Mouse (Mus musculus) cerebellum, postnatal 10 days (tissue): ENCODE measurements around the gene Ugt1a9.
A peak's percentile ranks its signal among the peaks of the same experiment; 100 is the strongest.
"Not testable (repeated sequence)": the region's sequence is repeated elsewhere in the genome, so short reads cannot be mapped to it uniquely, and the experiment has no call there.

Experiments used
- DNase-seq, 2 experiments: peaks; one replicate each; pipeline ENCODE4 v3.0.0; 2021; ENCODE audit warnings: mixed read lengths in 2 of 2

Ugt1a9 gene

DNA sequence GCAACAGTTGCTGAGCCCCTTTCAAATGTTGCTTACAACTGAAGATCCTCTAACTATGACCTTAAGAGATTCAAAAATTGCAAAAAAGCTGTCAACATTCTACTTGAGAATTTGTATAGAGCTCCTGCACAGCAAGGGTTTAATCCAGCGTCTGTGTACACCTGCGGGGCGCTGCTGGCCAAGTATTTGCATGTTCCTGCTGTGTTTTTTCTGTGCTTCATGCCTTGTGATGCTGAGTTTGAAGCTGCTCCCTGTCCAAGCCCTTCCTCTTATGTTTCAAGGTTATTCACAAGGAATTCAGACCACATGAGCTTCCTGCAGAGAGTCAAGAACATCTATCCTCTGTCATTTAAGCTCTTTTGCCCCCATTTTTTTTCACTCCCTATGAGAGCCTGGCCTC, 121.5 kb downstream of the Ugt1a9 start:
- no peak for DNase-seq

DNA sequence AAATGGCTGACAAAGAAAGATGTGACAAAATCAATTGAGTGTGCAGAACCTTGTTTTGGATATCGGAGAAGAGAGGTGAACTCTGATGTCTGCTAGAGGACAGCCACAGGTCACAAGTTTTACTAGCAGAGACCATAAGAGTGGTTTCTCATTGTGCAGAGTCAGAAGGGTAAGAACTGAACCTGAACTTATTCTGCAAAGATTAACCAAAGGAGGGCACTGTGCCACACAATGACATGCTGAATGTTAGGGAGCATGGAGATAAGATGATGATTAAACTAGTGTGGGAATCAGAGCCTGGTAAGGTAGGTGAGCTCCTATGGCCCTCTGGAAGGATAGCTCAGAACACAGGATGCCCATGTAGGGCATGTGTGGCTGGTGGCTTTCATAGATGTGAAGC, 125.1 kb downstream of the Ugt1a9 start:
- DNase-seq: no peak

DNA sequence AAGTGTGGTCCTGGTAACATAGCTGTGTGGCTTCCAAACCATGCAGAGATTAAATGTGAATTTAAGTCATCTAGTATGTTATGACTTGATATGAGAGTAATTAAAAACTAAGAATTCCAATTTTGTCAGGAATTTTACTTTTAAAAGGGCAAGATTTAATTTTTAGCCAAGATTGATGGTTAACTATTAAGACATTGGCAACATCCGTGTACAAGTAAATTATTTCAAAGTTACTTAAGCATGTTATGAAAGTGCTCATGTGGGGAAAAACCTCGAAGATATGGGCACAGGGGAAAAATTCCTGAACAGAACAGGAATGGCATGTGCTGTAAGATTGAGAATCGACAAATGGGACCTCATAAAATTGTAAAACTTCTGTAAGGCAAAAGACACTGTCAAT, 126.8 kb downstream of the Ugt1a9 start:
- no peak for DNase-seq

DNA sequence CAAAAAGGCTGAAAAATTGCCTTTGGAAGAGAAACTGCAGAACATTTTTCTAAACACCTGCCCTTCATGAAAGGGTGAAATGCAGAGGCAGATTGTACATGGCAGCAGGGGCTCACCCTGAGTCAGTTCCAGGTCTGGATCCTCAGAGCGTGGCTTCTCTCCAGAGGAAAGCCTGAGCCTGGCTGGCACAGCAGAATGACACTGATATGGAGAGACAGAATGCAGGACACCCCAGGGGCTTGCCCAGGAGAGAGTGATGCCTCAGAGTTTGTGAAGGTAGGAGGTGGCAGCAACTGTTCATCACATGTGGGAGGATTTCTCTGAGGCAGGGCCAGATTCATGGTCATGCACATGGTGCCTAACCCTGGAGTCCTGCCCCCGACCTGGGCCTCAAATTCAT, 129.4 kb downstream of the Ugt1a9 start:
- DNase-seq: peak; percentile 59 to 64

DNA sequence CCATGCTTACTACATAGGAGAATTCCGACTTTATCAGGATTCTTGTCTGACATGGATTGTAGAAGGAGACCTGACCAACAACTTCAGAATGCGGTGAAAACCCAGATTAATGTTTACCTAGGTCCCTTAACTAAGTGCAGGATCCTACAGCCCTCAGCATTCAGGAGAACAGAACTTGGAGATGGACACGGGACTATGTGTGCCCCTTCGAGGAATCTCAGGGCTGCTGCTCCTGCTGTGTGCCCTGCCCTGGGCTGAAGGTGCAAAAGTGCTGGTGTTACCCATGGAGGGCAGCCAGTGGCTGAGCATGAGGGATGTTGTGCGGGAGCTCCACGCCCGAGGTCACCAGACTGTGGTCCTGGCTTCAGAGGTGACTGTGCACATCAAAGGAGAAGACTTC, 129.9 kb downstream of the Ugt1a9 start, which contains the start of gene Ugt1a2:
Gene Ugt1a2, plus strand, starts transcription at position 146 of the 400 bp plus-strand sequence.
- no peak for DNase-seq

DNA sequence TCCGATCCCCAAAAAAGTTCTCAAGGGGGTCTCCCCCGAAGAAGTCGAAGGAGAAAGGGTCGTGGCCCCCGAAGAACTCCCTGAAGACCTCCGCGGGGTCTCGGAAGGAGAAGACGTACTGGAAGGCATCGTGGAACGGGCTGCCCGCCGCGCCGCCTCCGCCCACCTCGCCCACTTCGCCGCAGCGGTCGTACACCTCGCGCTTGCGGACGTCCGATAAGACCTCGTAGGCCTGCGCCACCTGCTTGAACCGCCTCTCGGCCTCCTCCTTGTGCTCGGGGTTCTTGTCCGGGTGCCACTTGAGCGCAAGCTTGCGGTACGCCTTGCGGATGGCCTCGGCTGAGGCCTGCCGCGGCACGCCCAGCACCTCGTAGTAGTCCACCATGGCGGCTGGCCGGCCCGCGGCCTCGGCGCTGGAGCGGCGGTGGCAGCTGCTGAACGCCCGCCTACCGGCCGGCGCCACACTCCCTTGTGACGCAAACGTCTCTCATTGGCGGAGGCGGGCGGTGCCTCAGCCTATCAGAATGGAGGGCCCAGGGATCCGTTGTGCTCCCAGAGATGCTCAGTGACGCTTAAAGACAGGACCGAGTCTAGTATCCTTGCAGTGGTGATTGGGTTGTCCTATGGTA, 134.8 kb downstream of the Ugt1a9 start, which contains the start of gene Dnajb3:
Gene Dnajb3, minus strand, starts transcription at position 489 of the 629 bp plus-strand sequence.
- peak; percentile 92 to 94 for DNase-seq

DNA sequence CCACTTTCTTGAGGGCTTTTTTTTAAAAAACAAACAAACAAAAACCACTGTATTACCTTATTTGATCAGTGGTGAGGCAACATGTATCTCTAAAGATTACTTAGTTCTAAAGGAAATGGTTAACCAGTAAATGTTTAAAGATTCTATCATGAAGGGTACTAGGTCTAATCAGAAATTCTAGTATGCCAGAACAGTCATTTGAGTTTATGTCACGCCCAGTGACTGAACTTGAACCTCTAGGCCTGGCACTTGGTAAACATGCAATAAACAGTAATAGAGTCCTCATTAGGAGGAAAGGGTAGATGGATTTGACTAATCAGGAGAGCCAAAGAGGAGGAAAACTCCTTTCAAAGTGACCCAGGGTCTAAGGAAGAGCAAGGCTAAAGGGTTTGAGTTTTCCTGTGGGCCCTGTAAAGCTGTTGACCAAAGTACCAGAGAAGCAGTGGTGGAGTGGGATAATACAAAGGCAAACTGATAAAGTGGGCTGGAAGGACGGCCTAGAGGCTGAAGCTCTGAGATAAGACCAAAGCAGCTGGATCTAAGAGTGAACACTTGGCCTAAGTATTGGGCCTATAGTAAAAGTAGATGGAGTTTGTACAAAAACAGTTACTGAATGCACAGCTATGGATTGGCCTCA, 136.4 kb downstream of the Ugt1a9 start:
- DNase-seq: no peak

DNA sequence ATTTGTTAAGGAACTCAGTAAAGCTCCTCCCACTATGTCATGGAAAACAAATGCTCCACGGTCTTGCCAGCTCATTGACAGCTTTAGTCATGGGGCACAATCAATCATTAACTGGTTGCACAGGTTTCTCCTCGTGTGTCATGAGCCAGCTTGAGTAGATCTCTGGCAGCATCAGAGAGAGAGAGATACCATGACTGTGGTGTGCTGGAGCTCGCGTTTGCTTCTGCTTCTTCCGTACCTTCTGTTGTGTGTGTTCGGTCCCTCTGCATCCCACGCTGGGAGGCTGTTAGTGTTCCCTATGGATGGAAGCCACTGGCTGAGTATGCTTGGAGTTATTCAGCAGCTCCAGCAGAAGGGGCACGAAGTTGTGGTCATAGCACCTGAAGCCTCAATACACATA, 141.2 kb downstream of the Ugt1a9 start, which contains the start of gene Ugt1a1:
Gene Ugt1a1, plus strand, starts transcription at position 148 of the 400 bp plus-strand sequence.
- peak in 1 of 2 experiments; percentile 5 for DNase-seq

DNA sequence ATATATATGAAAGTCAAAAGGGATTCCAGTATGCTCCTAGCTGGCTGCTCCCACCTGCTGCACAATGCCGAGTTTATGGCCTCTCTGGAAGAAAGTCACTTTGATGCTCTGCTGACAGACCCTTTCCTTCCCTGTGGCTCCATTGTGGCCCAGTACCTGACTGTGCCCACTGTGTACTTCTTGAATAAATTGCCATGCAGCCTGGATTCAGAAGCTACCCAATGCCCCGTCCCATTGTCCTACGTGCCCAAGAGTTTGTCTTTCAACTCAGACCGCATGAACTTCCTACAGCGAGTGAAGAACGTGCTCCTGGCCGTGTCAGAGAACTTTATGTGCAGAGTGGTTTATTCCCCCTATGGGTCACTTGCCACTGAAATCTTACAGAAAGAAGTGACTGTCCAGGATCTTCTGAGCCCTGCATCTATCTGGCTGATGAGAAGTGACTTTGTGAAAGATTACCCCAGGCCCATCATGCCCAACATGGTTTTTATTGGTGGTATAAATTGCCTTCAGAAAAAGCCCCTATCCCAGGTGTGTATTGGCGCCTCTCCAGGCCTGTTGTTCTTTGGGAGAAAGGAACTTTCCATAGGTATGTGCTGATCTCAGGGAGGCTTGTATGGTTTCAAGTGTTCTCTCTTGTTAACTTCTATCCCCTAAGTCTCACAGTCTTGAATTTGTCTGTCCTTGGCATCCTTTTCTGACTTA, 141.9 kb downstream of the Ugt1a9 start:
- peak; percentile 14 to 19 for DNase-seq

DNA sequence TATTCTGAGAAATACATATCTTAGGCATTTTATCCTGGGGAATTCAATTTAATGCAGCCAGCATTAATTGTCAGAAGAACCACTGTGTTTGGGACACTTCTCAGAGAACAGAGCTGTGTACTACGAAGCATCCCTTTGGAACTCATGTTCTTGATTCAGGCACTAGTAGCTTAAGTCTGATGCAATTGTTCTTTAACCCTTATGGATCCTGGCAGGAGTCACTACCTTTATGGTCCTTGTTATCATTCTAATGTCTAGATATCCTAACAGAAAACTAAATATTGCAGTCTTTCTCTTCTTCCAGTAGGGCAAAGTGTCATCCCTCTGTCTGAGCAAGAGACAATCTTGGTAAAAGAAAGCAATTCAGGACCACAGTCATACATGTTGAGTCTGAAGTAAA, 142.5 kb downstream of the Ugt1a9 start:
- no peak for DNase-seq

DNA sequence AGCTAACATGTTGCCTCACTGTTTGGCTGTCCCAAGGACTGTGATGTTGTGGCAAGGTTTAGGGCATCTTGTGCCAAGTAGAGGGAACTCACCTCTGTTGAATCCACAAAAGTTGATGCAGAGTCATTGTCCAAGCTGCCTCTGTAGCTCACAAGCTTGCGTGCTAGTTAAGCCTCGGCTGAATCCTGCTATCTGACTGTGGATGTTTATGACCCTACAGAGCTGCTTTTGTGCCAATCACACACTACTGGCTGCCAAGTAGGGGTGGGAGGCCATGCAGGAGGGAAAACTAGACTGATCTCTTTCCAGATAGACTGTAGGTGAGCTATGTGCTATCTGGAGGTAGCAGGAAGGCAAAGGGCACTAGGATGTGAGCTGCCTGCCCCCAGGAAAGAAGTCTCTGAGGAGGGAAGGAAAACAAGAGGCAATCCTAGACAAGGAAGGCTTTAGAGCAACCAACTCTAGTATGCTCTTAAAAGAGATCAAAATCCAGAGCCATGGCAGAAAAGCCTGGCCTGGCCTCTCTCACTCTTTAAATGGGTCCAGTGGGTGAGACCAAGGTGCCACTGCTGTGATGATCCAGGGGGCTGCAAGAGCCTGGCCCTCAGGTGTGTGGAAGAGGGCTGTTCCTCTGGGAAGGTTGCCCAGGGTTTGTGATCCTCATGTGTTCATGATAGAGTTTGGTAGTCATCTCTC, 143.3 kb downstream of the Ugt1a9 start:
- DNase-seq: peak; percentile 15 to 29

DNA sequence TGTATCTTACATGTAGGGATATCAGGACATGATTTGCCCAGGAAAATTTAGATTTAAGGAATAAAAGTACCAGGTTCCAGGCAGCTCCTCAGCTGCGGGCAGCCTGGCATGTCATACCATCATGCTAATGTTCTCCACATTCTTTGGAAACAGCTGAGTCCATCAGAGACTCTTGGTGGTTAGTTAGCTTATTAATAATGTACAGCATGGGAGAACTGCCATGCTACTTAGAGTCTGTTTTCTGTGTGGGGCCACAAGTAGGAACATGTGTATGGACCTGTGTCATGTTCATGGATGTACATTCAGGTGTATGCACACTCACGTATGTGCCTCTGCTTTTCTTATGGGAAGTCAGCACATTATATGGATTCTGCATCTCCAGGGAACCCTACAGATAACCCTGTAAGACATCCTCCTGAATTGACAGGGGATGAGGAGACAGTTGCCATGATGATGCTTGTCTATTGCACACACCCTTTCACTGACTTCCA, 143.9 kb downstream of the Ugt1a9 start:
- no peak for DNase-seq

DNA sequence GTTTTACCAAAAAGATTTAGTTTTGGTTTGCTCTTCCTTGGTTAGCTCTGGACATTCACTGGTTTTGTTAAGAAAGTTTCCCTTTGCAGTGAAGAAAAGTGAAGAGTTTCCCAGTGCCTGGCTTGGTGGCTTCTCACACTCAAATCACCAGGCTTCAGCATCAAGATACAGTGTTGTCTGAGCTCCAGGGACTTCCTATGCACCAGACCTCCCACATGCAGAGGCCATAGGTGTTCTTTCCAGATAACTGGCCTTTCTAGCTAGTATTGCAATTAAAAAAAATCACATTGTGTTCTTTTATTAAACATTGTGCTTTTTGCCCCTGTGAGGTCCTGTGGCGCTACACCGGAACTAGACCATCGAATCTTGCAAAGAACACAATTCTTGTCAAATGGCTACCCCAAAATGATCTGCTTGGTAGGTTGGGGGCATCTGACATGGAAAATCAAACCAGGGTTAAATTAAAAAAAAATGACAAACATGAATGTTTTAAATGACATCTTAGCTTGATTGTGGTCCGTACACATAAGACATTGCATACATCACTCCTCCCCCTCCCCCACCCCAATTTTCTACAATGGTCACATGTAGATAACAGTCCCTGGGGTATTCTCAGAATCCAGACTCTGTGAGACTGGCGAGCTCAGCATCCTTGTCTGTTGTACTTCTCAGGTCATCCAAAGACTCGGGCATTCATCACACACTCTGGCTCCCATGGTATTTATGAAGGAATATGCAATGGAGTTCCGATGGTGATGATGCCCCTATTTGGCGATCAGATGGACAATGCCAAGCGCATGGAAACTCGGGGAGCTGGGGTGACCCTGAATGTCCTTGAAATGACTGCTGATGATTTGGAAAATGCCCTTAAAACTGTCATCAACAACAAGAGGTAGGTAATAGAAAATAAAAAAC, 145.1 kb downstream of the Ugt1a9 start:
- no peak for DNase-seq

DNA sequence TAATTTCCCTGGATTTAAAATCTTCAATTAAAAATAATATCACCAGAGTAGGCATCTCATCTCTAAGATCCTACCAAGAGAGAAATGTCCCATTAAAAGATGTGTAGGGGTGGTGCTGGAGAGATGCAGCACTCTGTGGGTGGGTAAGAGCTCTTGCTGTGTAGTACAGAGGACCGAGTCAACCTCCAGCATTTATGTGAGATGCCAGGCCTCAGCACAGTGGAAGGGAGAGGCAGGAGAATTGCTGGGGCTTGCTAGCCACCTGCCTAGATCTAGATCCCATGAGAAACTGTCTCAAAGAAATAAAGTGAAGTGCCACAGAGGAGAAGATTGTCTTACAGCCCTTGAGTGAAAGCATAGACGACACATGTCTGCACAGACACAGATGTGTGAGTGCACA, 146.0 kb downstream of the Ugt1a9 start:
- DNase-seq: no peak

DNA sequence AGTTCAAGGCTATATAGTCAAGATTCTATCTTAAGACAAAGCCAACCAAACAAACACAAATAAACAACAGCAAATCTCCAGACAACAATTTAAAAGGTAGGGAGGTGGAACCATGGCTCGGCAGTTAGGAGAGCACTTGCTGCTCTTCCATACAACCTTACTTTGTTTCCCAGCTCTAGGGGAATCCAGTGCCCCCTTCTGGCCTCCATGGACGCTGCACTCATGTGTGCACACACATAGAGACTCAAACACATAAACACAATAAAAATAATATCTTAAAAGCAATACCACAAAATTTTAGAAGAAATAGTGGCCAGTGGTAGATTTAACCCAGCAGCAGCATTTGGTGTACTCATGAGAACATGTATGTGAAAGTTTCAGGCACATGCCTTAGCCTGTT, 146.5 kb downstream of the Ugt1a9 start:
- peak in 1 of 2 experiments; percentile 13 for DNase-seq

DNA sequence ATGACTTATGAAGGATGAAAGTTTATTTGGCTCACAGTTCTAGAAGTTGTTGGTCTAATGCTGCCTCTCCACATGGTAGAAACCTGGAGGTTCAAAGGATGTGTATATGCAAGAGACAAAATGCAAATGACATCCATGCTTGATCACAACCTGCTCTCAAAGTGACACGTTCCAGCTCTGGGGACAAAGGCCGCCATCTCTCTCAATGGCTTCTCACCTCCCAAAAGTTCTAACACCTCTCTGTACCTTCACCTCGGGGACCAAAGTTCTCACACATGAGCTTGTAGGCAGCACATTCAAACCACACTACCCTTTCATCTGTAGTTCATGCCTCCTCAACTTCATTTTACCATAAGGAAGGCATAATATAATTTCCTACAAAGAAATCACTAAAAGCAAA, 147.0 kb downstream of the Ugt1a9 start:
- DNase-seq: no peak

DNA sequence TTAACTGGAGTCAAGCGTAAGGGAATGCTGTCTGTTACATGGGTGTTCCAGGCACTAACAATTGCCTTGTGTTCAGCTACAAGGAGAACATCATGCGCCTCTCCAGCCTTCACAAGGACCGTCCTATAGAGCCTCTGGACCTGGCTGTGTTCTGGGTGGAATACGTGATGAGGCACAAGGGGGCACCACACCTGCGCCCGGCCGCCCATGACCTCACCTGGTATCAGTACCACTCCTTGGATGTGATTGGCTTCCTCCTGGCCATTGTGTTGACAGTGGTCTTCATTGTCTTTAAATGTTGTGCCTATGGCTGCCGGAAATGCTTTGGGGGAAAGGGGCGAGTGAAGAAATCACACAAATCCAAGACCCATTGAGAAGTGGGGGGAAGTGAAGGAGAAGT, 147.5 kb downstream of the Ugt1a9 start:
- DNase-seq: peak in 1 of 2 experiments; percentile 4

DNA sequence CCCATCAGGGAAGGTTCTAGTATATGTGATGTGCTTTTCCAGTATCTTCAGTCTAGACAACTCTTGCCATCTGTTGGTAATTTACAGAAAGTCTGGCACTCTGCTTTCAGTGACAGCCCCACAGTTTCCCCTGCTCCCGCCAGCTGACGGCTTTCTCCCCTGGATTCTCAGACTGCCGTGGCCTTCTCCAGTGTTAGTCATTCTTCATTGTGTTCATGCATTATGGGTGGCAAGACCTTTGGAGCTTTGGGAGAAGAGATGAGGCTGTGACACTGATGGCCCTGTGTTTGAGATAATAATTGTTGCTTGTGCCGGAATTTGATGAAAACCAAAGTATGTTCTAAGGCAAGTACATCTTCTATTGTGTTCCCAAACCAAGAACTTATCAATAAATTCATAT, 148.0 kb downstream of the Ugt1a9 start:
- DNase-seq: no peak

DNA sequence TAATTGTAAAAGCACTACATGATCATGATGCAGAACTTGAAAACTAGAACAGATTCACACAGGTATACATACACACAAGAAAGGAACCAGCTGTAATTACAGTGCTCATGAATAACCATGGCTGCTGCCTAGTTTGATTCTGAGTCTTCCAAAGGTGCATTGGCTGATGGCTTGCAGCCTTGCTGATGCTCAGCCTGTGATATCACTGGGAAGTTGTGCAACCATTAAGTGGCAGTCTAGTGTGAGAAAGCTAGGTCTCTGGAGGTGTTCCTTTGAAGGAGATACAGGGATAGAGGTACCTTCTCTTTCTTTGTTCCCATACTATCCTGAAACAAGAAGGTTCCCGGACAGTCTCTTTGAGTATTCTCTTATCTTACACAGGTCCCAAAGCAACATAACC, 148.5 kb downstream of the Ugt1a9 start:
- DNase-seq: no peak

DNA sequence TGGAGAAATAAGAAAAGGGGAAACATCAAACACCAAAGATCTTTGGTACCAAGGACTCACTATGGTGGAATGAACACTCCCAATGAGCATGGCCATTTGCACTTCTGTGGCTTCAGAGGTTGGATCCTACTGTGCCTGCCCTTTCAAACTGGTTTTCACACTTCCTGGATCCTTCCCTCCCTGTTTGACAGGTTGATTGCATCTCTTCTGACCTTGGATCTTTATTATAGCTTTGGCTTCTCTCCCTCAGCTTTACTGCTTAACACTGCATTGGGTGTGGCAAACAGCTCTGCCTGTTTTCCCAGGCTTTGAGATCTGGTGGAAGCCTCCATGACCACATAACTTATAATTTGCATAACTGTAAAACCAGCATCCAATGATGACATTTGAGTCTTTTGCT, 149.7 kb downstream of the Ugt1a9 start:
- no peak for DNase-seq

DNA sequence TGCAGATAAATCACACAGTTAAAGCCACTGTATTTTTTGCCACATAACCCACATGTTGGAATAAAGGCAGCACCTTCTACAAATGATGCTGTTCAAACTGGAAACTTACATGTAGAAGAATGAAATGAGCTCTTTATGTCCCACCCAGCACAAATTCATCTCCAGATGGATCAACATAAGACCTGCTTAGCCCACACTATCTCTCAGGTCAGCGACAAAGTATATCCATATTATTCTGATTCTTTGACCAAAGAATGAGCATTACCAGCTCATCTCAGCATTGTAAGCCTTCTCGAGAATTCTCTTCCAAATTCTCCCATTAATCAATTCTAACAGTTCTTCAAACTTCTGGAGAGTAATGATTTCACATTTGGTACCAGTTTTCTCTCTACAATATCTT, 151.6 kb downstream of the Ugt1a9 start:
- DNase-seq: no peak

DNA sequence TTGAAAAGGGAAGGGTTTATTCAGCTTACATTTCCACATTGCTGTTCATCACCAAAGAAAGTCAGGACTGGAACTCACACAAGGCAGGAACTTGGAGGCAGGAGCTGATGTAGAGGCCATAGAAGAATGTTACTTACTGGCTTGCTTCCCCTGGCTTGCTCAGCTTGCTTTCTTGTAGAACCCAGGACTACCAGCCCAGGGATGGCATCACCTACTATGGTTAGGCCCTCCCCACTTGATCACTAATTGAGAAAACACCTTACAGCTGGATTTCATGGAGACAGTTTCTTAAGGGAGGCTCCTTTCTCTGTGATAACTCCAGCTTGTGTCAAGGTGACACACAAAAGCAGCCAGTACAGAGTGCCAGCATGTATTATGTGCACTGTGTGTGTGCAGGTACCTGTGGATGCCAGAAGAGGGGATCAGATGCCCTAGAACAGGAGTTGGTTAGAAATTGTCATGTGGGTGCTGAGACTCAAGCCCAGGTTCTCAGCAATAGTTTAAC, 152.5 kb downstream of the Ugt1a9 start:
- DNase-seq: not testable (repeated sequence)
